Mouse (Mus musculus): Measurements from ENCODE around the gene Rhod. TPM values are rescaled to one million over a fixed set of nuclear protein-coding genes. Genes with fewer than 3 reads are reported as not detected.
"Not testable (repeated sequence)": the region's sequence is repeated elsewhere in the genome, so short reads cannot be mapped to it uniquely, and the experiment has no call there.

Gene Rhod
- total and polyA plus RNA-seq, 3 experiments: 25.7 to 39.5 (median 36.4) TPM

GRCm38 (mm10) chr19:4409062-4409461 lies 30.2 kb downstream of the Rhod start:
- DNase-seq: peak; percentile 42

GRCm38 (mm10) chr19:4404840-4405239 lies 34.4 kb downstream of the Rhod start:
- no peak for DNase-seq

- DNase-seq: no peak
Measured at GRCm38 (mm10) chr19:4398959-4399358, 40.3 kb downstream of the Rhod start.

- DNase-seq: no peak
Measured at GRCm38 (mm10) chr19:4398630-4398948, 40.6 kb downstream of the Rhod start.

GRCm38 (mm10) chr19:4397798-4398629 lies 41.2 kb downstream of the Rhod start, which contains the start of gene Kdm2a:
Kdm2a (minus strand) TSS chr19:4398285.
- DNase-seq: peak; percentile 81

- DNase-seq: peak; percentile 97
Measured at GRCm38 (mm10) chr19:4396998-4397797, 42.0 kb downstream of the Rhod start.

- DNase-seq: peak; percentile 54
Measured at GRCm38 (mm10) chr19:4396081-4396997, 42.9 kb downstream of the Rhod start.

GRCm38 (mm10) chr19:4387276-4387675 lies 52.0 kb downstream of the Rhod start:
- DNase-seq: no peak

- no peak for DNase-seq
Measured at GRCm38 (mm10) chr19:4385026-4385425, 54.2 kb downstream of the Rhod start.

GRCm38 (mm10) chr19:4384322-4384721 lies 54.9 kb downstream of the Rhod start:
- no peak for DNase-seq

- peak; percentile 23 for DNase-seq
Measured at GRCm38 (mm10) chr19:4383306-4383705, 55.9 kb downstream of the Rhod start.

GRCm38 (mm10) chr19:4382303-4382702 lies 56.9 kb downstream of the Rhod start:
- not testable (repeated sequence) for DNase-seq

Other genes starting within 250 kb of the Rhod start
- gene Tbc1d10c, start 248.1 kb downstream of the Rhod start, total RNA-seq (2021): under 1 TPM in 1 of 2 experiments, not detected in 1; 0.97 TPM
- gene Tbc1d10c, start 248.1 kb downstream of the Rhod start, polyA plus RNA-seq (2012; rRNA removed): 2.1 and 4.8 TPM in 2 replicates
- gene Ppp1ca, start 247.4 kb downstream of the Rhod start, total RNA-seq (2021): 100 to 1,000 TPM; 342 to 392 TPM
- 443 and 514 TPM in 2 replicates for gene Ppp1ca, start 247.4 kb downstream of the Rhod start, polyA plus RNA-seq (2012; rRNA removed)
- gene Rad9a, start 237.8 kb downstream of the Rhod start, total RNA-seq (2021): 10 to 100 TPM in 1 of 2 experiments, 1 to 10 TPM in 1; 6.9 to 12.3 TPM
- 16.4 and 17.2 TPM in 2 replicates for gene Rad9a, start 237.8 kb downstream of the Rhod start, polyA plus RNA-seq (2012; rRNA removed)
- gene Clcf1, start 225.2 kb downstream of the Rhod start, total RNA-seq (2021): 1 to 10 TPM; 5.5 to 9.0 TPM
- 16.3 and 19.3 TPM in 2 replicates for gene Clcf1, start 225.2 kb downstream of the Rhod start, polyA plus RNA-seq (2012; rRNA removed)
- gene AC109138.7, start 225.1 kb downstream of the Rhod start, total RNA-seq (2021): not detected
- not detected in 2 replicates for gene AC109138.7, start 225.1 kb downstream of the Rhod start, polyA plus RNA-seq (2012; rRNA removed)
- 10 to 100 TPM; 41.9 to 52.3 TPM for gene Pold4, start 207.5 kb downstream of the Rhod start, total RNA-seq (2021)
- 112 and 146 TPM in 2 replicates for gene Pold4, start 207.5 kb downstream of the Rhod start, polyA plus RNA-seq (2012; rRNA removed)
- gene Ssh3, start 170.3 kb downstream of the Rhod start, total RNA-seq (2021): 10 to 100 TPM; 30.9 to 34.4 TPM
- 67.4 and 86.6 TPM in 2 replicates for gene Ssh3, start 170.3 kb downstream of the Rhod start, polyA plus RNA-seq (2012; rRNA removed)
- gene Ankrd13d, start 156.3 kb downstream of the Rhod start, total RNA-seq (2021): 1 to 10 TPM; 2.5 to 5.7 TPM
- gene Ankrd13d, start 156.3 kb downstream of the Rhod start, polyA plus RNA-seq (2012; rRNA removed): 5.4 and 8.3 TPM in 2 replicates
- gene Grk2, start 133.2 kb downstream of the Rhod start, total RNA-seq (2021): 10 to 100 TPM; 49.1 to 49.7 TPM
- gene Grk2, start 133.2 kb downstream of the Rhod start, polyA plus RNA-seq (2012; rRNA removed): 60.4 and 62.6 TPM in 2 replicates
- gene Kdm2a, start 41.1 kb downstream of the Rhod start, total RNA-seq (2021): 100 to 1,000 TPM in 1 of 2 experiments, 10 to 100 TPM in 1; 81.7 to 155 TPM
- gene Kdm2a, start 41.1 kb downstream of the Rhod start, polyA plus RNA-seq (2012; rRNA removed): 66.3 and 78.0 TPM in 2 replicates
- 10 to 100 TPM; 58.0 to 74.0 TPM for gene Syt12, start 38.0 kb upstream of the Rhod start, total RNA-seq (2021)
- 124 and 143 TPM in 2 replicates for gene Syt12, start 38.0 kb upstream of the Rhod start, polyA plus RNA-seq (2012; rRNA removed)
- 10 to 100 TPM; 41.3 to 58.6 TPM for gene 2010003K11Rik, start 59.2 kb upstream of the Rhod start, total RNA-seq (2021)
- gene 2010003K11Rik, start 59.2 kb upstream of the Rhod start, polyA plus RNA-seq (2012; rRNA removed): 6.4 and 8.5 TPM in 2 replicates
- gene Pcx, start 71.0 kb upstream of the Rhod start, total RNA-seq (2021): 100 to 1,000 TPM; 536 to 579 TPM
- gene Pcx, start 71.0 kb upstream of the Rhod start, polyA plus RNA-seq (2012; rRNA removed): 474 and 524 TPM in 2 replicates
- gene Lrfn4, start 176.2 kb upstream of the Rhod start, total RNA-seq (2021): 1 to 10 TPM; 3.3 to 6.7 TPM
- 17.1 and 22.1 TPM in 2 replicates for gene Lrfn4, start 176.2 kb upstream of the Rhod start, polyA plus RNA-seq (2012; rRNA removed)
- 10 to 100 TPM; 34.8 to 44.2 TPM for gene Rce1, start 186.2 kb upstream of the Rhod start, total RNA-seq (2021)
- gene Rce1, start 186.2 kb upstream of the Rhod start, polyA plus RNA-seq (2012; rRNA removed): 125 and 141 TPM in 2 replicates

Data from adrenal gland, adult 2 months (tissue).